Mouse (Mus musculus): ENCODE data around the gene Gadl1. TPM values are rescaled to one million over a fixed set of nuclear protein-coding genes. Genes with fewer than 3 reads are reported as not detected.

Gene Gadl1
- polyA plus RNA-seq, 1 experiment from 2014 or later, result 0.30 TPM

GRCm38 (mm10) chr9:115932741-115933140 is 23.5 kb downstream of the Gadl1 start:
- TF ChIP-seq CTCF (IDR thresholded peaks at IDR 0.05; ENCODE audit: low read depth), result no peak
- WGBS, result 82% methylated on average over 4 of the region's 4 CpGs

GRCm38 (mm10) chr9:115933243-115933964 is 24.1 kb downstream of the Gadl1 start:
- Histone ChIP-seq H3K4me1 (replicated peaks; ENCODE audit: control insufficient read depth, insufficient read depth, low read length) (no peaks in the 10 kb centered on the region), H3K9me3 (ENCODE audit: control insufficient read depth) (no peaks in the 10 kb centered on the region), H3K4me2 (replicated peaks; ENCODE audit: low read depth) (no peak overlapping the region), H3K9ac (ENCODE audit: low read depth, low read length) (no peak overlapping the region), H3K27ac (ENCODE audit: low read depth, low read length) (no peak overlapping the region), H3K27me3 (replicated peaks; ENCODE audit: control insufficient read depth, insufficient read depth, low read length) (no peaks in the 10 kb centered on the region), H3K4me3 (ENCODE audit: low read depth, low read length) (no peak overlapping the region), H3K36me3 (ENCODE audit: control insufficient read depth, insufficient read depth) (no peaks in the 10 kb centered on the region)
- TF ChIP-seq CTCF (IDR thresholded peaks at IDR 0.05; ENCODE audit: low read depth), result no peak
- 51% methylated on average over 7 of the region's 7 CpGs for WGBS
- ATAC-seq, result no peak

More at GRCm38 (mm10) chr9:115932741-115933140, 23.5 kb downstream of the Gadl1 start:
- ATAC-seq, result no peak
- no peak overlapping the region for H3K27ac ChIP-seq (ENCODE audit: low read depth, low read length)
- H3K4me2 ChIP-seq (replicated peaks; ENCODE audit: low read depth), result no peak overlapping the region
- no peaks in the 10 kb centered on the region for H3K27me3 ChIP-seq (replicated peaks; ENCODE audit: control insufficient read depth, insufficient read depth, low read length)
- no peak overlapping the region for H3K9ac ChIP-seq (ENCODE audit: low read depth, low read length)
- H3K9me3 ChIP-seq (ENCODE audit: control insufficient read depth), result no peaks in the 10 kb centered on the region
- H3K4me1 ChIP-seq (replicated peaks; ENCODE audit: control insufficient read depth, insufficient read depth, low read length), result no peaks in the 10 kb centered on the region
- H3K4me3 ChIP-seq (ENCODE audit: low read depth, low read length), result no peak overlapping the region
- H3K36me3 ChIP-seq (ENCODE audit: control insufficient read depth, insufficient read depth), result no peaks in the 10 kb centered on the region

- Histone ChIP-seq H3K9me3 (ENCODE audit: control insufficient read depth) (no peaks in the 10 kb centered on the region), H3K4me2 (replicated peaks; ENCODE audit: low read depth) (no peak overlapping the region), H3K27me3 (replicated peaks; ENCODE audit: control insufficient read depth, insufficient read depth, low read length) (no peaks in the 10 kb centered on the region), H3K4me3 (ENCODE audit: low read depth, low read length) (no peak overlapping the region), H3K4me1 (replicated peaks; ENCODE audit: control insufficient read depth, insufficient read depth, low read length) (no peaks in the 10 kb centered on the region), H3K36me3 (ENCODE audit: control insufficient read depth, insufficient read depth) (no peaks in the 10 kb centered on the region), H3K9ac (ENCODE audit: low read depth, low read length) (no peak overlapping the region), H3K27ac (ENCODE audit: low read depth, low read length) (no peak overlapping the region)
- ATAC-seq, result no peak
- no peak for TF ChIP-seq CTCF (IDR thresholded peaks at IDR 0.05; ENCODE audit: low read depth)
- 89% methylated on average over 11 of the region's 11 CpGs for WGBS
Observed at GRCm38 (mm10) chr9:115934288-115934687, 25.0 kb downstream of the Gadl1 start.

GRCm38 (mm10) chr9:115936350-115936749 is 27.1 kb downstream of the Gadl1 start:
- Histone ChIP-seq H3K4me3 (ENCODE audit: low read depth, low read length) (no peak overlapping the region), H3K9ac (ENCODE audit: low read depth, low read length) (no peak overlapping the region), H3K9me3 (ENCODE audit: control insufficient read depth) (no peaks in the 10 kb centered on the region), H3K4me2 (replicated peaks; ENCODE audit: low read depth) (no peak overlapping the region), H3K27ac (ENCODE audit: low read depth, low read length) (no peak overlapping the region), H3K36me3 (ENCODE audit: control insufficient read depth, insufficient read depth) (no peaks in the 10 kb centered on the region), H3K27me3 (replicated peaks; ENCODE audit: control insufficient read depth, insufficient read depth, low read length) (no peaks in the 10 kb centered on the region), H3K4me1 (replicated peaks; ENCODE audit: control insufficient read depth, insufficient read depth, low read length) (no peaks in the 10 kb centered on the region)
- ATAC-seq, result no peak
- no peak for TF ChIP-seq CTCF (IDR thresholded peaks at IDR 0.05; ENCODE audit: low read depth)
- 74% methylated on average over 2 of the region's 2 CpGs for WGBS

DNA sequence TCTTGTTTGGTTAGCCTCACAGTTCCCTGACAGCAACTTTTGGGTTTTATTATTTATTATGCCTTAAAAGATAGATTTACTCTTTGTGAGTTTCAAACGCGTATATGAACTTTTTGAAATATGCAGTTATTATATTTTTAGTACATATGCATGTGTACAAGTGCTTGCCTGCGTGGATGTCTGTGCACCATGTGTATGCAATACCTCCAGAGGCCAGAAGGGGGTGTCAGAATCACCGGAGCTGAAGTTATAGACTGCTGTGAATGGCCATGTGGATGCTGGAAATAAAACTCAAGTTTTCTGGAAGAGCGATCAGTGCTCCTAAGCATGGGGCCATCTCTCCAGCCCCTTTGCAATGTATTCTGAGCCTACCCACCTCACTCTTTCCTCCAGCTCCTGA is 28.7 kb downstream of the Gadl1 start:
- no peak for ATAC-seq
- Histone ChIP-seq H3K4me1 (replicated peaks; ENCODE audit: control insufficient read depth, insufficient read depth, low read length) (no peaks in the 10 kb centered on the region), H3K27ac (ENCODE audit: low read depth, low read length) (no peak overlapping the region), H3K4me3 (ENCODE audit: low read depth, low read length) (no peak overlapping the region), H3K9me3 (ENCODE audit: control insufficient read depth) (no peaks in the 10 kb centered on the region), H3K9ac (ENCODE audit: low read depth, low read length) (no peak overlapping the region), H3K27me3 (replicated peaks; ENCODE audit: control insufficient read depth, insufficient read depth, low read length) (no peaks in the 10 kb centered on the region), H3K36me3 (ENCODE audit: control insufficient read depth, insufficient read depth) (no peaks in the 10 kb centered on the region), H3K4me2 (replicated peaks; ENCODE audit: low read depth) (no peak overlapping the region)
- peak; percentile 37; the same call in 1 of the 2 replicates for TF ChIP-seq CTCF (IDR thresholded peaks at IDR 0.05; ENCODE audit: low read depth)
- 94% methylated on average over 5 of the region's 5 CpGs for WGBS

GRCm38 (mm10) chr9:115939420-115939819 is 30.2 kb downstream of the Gadl1 start:
- H3K4me1 ChIP-seq (replicated peaks; ENCODE audit: control insufficient read depth, insufficient read depth, low read length), result no peaks in the 10 kb centered on the region
- H3K9ac ChIP-seq (ENCODE audit: low read depth, low read length), result no peak overlapping the region
- 82% methylated on average over 3 of the region's 3 CpGs for WGBS
- no peaks in the 10 kb centered on the region for H3K27me3 ChIP-seq (replicated peaks; ENCODE audit: control insufficient read depth, insufficient read depth, low read length)
- no peak for TF ChIP-seq CTCF (IDR thresholded peaks at IDR 0.05; ENCODE audit: low read depth)
- no peaks in the 10 kb centered on the region for H3K36me3 ChIP-seq (ENCODE audit: control insufficient read depth, insufficient read depth)
- no peak overlapping the region for H3K4me2 ChIP-seq (replicated peaks; ENCODE audit: low read depth)
- no peak overlapping the region for H3K4me3 ChIP-seq (ENCODE audit: low read depth, low read length)
- no peak overlapping the region for H3K27ac ChIP-seq (ENCODE audit: low read depth, low read length)
- ATAC-seq, result no peak
- H3K9me3 ChIP-seq (ENCODE audit: control insufficient read depth), result no peaks in the 10 kb centered on the region

All from intestine, postnatal 0 days (tissue).